Mouse (Mus musculus) CD4-positive, CD25-positive, alpha-beta regulatory T cell, adult 2 months (primary cell): ENCODE measurements around the gene Dnah2.
A peak's percentile ranks its signal among the peaks of the same experiment; 100 is the strongest.
"Not testable (repeated sequence)": the region's sequence is repeated elsewhere in the genome, so short reads cannot be mapped to it uniquely, and the experiment has no call there.

Experiments used
- DNase-seq: peaks from one replicate; pipeline ENCODE4 v3.0.0-alpha.2; 2012; ENCODE audit warnings: low read depth, low spot score

Dnah2 gene

DNA sequence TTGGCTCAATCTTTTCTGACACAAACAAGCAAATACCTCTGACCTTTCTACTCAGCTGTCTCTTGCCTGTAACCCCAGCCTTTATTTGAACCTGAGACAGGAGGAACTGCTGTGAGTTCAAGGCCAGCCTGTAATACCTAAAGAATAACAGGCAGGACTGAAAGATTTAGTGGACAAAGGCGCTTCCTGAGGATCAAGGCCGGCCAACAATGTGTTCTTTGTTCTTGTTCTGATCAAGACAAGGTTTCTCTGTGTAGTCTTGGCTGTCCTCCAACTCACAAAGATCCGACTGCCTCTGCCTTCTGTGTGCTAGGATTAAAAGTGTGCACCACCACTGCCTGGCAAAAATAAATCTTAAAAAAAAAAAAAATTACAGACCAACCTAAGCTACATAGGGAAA, 15.5 kb upstream of the Dnah2 start:
- DNase-seq: no peak

DNA sequence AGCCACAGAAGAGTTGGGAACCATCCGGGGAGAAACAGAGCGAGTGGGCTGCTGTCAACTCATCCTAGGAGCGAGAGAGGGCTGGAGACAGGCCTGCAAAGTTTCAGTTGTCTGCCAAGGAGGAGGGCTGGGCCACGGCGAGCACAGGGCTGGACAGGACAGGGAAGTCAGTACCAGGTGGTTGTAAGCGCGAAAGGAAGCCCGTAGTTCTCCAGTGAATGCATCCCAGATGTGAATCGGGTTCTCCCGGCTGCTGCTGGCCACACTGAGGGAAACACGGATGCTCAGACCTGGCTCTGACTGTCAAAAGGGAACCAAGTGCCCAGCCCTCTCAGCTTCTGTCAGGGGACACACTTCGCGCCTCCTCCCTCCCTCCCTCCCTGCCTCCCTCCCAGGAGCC, 14.5 kb upstream of the Dnah2 start:
- no peak for DNase-seq

DNA sequence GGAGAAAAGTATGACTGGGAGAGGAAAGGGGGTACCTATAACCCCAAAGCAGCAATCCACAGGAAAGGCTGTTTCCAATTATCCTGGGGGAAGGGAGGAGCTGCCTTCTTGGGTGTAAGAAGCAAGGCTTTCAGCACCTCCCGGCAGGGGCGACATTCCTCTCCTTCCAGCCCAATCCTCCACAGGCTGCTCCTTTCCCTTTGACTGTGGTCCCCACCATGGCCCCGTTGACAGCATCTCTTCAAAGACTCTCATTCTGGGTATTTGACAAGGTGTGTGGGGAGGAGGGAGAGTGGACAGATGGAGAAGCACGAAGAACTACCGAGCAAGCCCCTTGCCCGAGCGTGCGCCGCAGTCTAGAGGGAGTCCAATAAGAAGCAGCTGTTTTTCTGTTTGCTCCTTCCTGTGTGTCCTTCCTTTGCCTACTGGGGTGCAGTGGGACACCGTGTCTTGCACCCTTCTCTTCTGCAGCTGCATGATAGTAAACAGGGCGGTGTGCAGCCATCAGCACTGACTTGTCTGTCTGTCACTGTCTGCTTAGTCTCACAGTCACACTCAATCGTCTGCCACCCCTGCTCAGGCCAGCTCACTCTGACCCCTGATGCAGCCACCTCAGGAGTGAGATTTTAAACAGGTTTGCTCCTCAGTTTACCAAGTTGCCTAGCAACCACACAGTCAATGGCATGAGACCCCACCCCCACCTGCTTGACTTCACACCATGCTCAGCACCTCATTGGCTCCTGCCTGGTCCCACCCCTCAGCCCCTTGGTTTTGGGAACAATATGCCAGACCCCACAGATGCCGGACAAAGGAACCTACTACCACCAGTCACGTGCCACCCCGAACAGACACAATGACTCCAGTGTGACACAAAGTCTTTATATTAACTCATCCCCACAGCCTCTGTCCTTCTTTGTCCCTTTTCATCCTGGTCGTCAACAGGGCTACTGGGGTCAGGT, 12.3 kb upstream of the Dnah2 start:
- DNase-seq: no peak

DNA sequence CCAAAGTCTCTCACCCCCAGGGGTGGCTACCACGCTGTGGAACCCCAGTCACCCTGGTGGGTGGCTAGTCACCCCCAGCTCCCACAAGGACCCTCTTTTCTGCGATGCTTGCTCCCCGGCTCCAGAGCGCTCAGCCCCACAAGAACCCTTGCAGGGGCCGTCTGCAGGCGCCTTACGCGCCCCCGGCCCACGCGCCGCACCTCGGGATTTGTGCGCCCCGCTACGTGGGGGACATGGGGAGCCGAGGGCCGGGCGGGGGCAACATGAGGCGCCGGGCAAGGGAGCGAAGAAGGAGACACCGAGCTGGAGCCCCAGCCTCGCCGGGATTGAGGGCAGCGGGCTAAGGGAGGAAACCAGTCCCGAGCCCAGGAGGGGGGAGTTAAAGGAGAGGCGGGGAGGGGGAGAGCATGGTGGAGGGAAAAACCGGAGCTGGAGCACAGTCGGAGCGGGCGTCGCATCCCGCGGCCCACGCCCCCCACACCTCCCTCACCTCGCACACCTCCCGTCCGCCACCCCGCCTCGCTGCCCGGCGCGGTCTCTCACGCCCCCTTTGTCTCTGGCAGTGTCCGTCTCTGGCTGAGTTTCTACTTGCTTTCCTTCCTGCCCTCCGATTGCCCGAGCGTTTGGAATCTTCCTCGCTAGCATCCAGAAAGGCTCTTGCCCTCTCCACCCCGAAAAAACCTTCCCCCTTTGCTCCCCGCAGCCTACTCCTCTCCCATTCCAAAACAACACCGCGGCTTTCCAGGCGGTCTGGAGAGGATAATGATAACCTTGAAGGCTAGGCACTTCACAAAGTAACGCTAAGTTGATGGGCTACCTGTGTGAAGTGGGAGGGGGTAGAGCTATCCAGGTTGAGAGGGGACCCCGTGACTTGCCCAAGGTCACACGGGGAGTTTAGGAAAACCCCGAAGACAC, 11.2 kb upstream of the Dnah2 start, which contains the start of gene Efnb3:
Gene Efnb3, minus strand, starts transcription at position 355 of the 915 bp plus-strand sequence.
- DNase-seq: no peak

DNA sequence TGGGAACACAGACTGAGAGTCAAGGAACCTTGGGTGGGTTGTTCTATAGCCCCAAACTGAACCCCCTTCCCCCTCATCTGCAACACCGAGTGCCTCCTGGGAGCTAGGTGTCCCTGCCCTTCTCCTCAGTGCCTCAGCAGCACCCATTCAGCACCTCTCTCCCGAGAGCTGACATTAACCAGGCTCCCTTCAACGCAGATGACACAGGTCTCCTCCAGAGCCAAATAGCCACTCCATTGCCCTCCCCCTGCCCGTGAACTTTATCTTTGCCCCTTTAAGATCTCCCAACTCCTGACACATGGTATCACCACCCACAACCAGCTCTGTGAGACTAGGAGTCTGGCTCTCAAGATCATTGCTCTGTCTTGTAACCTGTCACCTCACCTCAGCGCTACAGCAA, 10.3 kb upstream of the Dnah2 start:
- no peak for DNase-seq

DNA sequence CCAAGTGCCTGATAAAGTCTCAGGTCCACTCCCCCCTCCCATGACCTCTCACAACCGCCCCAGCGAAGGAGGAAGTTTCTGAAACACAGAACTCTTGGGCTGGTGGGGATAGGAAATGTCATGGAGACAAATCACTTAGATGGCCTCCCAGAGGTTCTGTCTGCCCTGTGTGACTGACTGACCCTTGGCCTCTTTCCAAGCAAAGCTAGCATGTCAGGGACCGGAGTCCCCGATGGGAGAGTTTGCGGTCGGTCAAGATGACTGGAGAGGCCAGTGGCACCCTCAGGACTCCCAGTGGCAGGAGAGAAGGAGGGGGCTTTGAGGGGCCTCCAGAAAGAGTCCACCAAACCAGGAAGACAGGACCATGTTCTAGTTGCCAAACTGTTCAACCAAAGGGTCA, 9.8 kb upstream of the Dnah2 start:
- no peak for DNase-seq

DNA sequence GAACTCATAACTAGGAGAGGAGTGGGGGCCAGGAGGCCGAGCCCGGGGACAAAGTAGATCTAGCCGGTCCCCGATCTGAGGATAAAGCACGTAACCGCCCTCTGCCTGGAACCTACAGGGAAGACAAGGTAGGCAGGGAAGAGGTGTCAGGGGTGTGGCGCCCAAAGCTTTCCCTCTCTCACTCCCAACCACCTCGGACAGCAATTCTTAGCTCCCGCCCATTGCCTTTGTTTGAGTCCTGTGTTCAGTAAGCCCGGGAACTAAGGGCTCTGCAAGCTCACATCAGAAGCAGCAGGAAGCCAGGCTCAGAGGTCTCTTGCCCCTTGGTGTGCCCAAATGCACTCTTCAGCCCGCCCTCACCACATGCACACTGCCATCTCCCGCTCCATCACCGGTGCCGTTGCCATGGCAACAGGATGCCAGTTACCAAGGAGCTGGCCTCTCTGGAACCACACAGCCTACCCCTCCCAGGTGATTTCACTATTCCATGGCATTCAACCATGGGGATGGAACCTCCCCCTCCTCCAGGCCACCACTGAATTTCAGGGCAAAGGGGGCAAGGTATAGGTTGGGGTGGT, 8.6 kb upstream of the Dnah2 start:
- DNase-seq: no peak

DNA sequence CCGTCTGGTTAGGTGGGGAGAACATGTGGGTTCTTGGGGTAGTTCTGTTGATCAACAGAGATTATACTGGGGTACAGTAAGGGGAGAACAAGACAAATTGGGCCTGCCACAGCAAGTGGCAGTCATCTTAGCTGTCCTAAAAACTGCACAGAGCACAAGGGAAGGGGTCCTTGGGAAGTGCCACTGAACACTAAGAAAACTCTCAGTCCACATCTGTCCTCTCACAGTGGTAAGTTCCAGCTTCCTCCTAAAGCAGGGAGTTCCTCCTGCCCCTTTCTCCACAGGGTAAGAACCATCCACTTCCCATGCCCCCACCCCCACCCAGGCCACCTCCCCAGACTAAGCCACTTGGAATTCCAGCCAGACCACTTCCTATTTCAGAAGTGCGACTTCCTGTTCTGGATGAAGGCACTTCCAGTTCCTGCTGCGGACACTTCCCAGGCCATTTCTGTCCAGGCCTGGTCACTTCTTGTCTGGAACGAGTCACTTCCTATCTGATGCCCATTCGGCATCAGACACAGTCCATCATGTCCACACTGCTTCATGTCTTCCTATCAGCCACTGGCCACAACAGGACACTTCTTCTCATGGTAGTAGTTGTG, 5.7 kb upstream of the Dnah2 start:
- DNase-seq: no peak

DNA sequence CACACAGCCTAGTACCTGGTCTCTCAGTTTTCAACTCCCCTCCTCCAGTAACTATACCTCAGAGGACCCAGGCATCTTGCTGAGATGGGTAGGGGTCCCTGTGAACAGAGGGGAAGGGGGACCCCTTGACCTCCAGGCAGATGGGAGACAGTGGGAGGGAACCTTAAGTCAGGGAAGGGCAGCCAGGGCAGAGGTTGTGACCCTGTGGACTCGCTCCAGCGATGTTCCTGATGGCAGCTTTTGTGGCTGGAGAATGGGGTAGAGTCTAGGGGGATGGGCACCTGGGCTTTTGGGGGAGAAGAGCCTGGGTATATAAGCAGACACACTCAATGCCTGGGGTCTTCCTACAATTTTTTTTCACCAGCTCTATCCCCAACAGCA, 4.4 kb upstream of the Dnah2 start:
- DNase-seq: no peak

DNA sequence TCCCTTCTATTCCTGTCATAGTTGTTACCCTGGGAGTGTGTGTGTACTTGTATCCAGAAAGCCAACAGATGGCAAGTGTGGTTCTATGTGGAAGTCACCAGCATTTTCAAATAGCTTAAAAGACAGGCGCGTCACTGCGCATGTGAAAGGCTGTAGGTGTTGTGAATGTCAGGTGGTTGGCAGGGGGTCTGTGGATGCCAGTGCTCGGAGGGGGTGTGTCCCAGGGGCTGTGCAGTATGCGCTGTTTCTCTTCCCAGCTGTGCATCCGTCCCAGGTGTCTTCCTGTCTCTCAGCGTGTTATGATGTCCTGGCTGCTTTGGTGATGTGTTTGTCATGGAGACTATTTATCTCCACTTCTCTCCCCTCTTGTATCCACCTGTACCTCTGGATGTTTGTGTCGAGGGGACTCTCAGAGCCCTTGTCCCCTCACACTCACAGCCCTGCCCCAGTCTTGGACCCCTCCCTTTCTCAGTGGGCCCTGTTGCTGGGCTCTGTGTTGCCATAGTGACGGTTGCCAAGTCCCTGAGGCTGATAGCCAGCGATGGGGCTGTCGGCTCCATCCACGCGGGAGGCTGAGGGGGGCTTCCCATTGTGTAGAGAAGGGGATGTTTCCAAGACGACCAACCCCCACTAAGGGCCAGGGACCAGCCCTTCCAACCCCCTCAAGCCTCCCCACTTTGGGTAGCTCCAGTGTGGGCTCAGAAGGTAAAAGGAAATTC, 3.9 kb upstream of the Dnah2 start:
- no peak for DNase-seq

DNA sequence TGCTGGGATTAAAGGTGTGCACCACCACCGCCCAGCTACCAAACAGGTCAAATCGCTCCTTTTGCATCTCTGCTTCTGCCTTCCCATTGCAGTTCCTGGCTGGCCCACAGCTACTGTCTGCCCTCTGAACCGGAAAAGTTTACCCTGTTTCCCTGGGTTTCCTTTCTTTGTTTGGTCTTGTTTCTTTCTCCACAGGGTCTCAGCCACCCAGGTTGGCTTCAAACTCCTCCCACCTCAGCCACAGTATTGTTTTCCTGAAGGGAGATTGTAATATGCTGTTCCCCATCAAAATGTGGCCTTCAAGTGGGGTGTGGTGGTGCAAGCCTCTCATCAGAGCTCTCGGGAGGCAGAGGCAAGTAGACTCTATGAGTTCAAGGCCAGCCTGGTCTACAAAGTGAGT, 2.4 kb upstream of the Dnah2 start:
- DNase-seq: no peak

DNA sequence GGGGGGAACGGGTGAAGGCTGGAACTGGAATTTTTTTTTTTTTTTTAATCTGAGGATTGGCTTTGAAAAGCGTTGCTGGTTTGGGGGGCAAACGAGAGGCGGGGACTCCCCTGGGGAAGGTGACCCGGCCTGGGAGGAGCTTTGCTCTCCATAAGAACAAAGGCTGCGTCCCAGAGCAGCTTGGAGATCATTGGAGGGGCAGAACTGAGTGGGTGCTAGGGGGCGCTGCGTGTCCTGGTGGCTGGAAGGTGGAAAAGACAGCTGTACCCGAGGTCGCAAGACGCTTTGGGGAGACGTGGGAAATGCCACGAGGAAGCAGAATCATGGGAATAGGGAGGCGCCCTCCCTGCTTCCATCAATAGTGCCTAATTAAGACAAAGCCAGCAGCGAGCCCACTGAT, 1.8 kb downstream of the Dnah2 start:
- DNase-seq: peak; percentile 60

DNA sequence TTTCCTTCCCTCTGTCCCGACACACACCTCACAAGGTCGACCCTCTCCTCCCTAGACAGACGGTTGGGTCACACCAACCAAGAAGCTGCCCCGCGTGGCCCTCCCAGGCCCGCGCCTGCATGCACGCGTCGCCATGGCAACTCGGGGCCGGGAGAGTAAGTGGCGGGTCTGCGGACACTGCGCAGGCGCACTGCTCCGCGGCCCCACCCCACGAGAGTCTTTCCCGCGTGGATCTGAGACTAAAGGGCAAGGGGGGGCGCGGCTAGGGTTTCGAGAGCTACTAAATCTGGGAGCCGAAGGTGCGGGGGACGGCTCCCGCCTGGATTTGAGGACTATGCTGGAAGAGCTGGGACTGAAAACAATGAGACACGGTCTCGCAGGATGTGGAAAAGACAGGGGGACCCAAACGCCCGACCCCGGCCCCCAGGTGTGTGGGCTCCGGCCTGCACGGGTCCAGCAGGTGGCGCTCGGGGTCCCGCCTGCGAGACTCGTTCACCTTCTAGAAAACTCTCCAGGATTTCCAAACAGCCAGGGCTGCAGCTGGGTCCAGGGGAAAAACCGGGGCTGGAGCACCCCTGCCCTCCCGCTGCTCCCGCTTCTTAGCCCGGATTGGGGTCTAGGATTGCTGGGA, 2.4 kb downstream of the Dnah2 start:
- peak; percentile 78 for DNase-seq

DNA sequence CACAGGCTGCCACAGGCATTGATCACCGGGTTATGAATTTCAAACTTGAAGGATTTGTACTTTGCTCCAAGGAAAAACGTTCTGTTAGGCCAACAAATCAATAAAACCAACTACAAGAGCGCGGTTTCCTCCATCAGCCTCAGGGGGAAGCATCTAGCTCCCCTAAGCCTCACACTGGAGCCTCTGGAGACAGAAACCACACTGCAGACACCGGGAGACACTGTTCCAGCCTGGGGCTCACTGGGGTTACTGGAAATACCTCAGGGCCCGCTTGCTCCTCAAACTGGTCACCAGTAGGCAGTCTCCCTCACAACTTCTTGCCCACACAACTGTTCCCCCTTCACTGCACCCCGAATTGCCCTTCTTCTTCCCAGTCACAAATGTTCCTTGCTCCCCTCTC, 3.0 kb downstream of the Dnah2 start:
- DNase-seq: no peak

DNA sequence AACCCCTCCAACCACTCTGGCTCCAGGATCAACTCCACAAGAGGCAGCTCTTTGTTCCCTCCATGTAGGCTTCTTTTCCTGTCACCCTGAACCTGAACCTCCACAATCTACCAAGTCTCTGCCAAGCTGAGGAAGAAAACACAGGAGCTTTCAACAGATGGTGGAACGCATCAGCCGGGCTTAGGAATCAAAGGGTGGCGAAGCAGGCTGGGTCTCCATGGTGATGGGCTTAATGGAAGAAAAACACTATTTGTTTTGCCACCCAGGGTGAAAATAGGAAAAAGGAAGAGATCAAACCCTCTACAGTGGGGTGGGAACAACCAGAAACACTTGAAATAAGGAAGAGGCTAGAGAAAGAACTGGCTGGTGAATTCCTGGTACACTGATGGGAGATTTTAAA, 5.3 kb downstream of the Dnah2 start:
- no peak for DNase-seq

DNA sequence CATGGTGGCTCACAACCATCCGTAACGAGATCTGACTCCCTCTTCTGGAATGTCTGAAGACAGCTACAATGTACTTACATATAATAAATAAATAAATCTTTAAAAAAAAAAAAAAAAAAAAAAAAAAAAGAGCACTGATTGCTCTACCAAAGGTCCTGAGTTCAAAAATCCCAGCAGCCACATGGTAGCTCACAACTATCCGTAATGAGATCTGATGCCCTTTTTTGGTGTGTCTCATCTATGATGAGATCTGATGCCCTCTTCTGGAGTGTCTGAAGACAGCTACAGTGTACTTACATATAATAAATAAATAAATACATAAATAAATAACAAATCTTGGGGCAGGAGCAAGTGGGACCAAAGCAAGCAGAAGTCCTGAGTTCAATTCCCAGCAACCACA, 7.2 kb downstream of the Dnah2 start:
- not testable (repeated sequence) for DNase-seq

DNA sequence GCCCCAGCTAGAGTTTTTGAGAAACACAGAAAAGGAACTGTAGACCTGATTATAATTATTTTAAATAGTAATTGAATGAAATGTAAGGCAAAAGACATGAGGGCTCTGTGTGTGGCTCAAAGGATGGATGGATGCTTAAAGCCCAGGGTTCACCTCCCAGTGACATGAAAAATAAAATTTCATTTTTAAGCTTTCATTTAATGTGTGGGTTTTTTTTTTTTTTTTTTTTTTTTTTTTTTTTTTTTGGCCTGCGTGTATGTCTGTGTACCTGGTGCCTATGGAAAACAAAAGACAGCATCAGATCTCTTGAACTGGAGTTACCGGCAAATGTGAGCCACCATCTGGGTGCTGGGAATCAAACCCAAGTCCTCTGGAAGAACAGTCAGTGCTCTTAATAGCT, 8.2 kb downstream of the Dnah2 start:
- no peak for DNase-seq

DNA sequence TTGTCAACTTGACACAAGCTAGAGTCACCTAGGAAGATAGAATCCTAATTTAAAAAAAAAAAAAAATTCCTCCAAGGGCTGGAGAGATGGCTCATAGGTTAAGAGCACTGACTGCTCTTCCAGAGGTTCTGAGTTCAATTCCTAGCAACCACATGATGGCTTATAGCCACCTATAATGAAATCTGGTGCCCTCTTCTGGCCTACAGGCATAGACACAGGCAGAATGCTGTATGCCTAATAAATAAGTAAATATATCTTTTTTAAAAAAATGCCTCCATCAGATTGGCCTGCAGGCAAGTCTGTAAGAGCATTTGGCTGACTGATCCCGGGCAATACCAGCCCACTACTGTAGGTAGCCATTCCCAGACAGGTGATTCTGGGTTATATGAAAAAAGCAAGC, 13.9 kb downstream of the Dnah2 start:
- DNase-seq: peak; percentile 25

DNA sequence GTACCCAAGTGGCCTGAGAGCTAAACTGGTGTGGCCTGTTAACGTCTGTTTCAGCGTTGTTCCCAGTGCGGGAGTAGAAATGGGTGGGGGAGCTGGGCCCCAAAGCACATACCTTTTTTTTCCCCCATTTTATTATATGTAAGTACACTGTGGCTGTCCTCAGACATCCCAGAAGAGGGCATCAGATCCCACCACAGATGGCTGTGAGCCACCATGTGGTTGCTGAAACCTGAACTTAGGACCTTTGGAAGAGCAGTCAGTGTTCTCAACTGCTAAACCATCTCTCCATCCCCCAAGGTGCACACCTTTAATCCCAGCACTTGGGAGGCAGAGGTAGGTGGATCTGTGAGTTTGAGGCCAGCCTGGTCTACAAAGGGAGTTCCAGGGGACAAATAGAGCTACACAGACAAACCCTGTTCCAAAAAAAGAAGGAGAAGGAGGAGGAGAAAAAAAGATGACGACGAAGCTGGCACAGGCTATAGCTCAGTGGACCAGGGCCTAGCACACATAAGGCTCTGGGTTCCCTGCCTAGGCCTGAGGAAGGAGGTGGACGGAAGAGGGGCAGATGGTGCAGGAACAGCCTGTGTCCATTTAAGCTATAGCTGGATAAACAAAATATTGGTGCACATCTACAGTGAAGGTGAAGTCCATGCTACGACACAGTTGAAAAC, 16.3 kb downstream of the Dnah2 start:
- no peak for DNase-seq

DNA sequence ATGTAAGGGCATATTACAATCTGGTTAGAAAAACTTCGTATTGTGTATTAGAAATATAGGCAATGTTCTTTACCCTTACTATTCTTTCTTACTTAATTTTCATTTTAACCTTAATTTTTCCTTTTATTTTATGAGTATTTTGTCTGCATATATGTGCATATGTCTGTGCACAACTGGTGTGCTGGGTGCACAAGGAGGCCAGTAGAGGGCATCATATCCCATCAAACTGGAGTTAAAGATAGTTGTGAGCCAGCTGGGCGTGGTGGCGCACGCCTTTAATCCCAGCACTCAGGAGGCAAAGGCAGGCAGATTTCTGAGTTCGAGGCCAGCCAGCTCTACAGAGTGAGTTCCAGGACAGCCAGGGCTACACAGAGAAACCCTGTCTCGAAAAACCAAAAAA, 18.2 kb downstream of the Dnah2 start:
- not testable (repeated sequence) for DNase-seq
